Mouse (Mus musculus) spleen, adult 2 months (tissue): Measurements from ENCODE around the gene Krt86.

Source experiments
- CTCF ChIP-seq: fragments of 200-500 bp; IDR thresholded peaks from 2 replicates; pipeline ENCODE4 v1.5.1; 2011; ENCODE audit warnings: mild to moderate bottlenecking, inconsistent platforms; ENCODE audit not compliant: insufficient read depth, insufficient read length, insufficient replicate concordance; ENCODE audit errors: extremely low read depth
- POLR2A ChIP-seq: fragments of 200-500 bp; IDR thresholded peaks from 2 replicates; pipeline ENCODE4 v1.6.1; 2011; ENCODE audit warnings: low read depth, low read length, inconsistent platforms

DNA sequence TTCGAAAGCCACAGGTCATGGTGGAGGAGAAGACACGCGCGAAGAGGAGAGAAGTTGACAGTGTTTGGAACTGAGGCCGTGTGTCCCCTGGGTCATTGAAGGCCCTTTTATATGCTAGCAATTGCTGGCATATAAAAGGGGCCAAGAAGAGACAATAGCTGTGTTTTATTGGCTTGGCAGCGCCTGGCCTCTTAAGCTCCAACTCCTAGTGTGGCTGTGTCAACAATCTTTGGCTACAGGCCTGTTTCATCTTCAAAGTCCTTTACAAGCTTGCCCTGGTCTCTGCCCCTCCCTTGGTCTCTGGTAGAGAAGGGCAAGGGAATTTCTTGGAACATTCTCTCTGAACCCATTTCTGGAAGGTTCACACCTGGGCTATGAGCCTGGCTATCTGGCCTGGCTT lies 18.2 kb downstream of the Krt86 start, which contains the start of gene Krt83:
- TF ChIP-seq CTCF (no peak), POLR2A (no peak)
